Mouse (Mus musculus): Measurements from ENCODE around the gene Mcrip1.

The Mcrip1 gene

DNA sequence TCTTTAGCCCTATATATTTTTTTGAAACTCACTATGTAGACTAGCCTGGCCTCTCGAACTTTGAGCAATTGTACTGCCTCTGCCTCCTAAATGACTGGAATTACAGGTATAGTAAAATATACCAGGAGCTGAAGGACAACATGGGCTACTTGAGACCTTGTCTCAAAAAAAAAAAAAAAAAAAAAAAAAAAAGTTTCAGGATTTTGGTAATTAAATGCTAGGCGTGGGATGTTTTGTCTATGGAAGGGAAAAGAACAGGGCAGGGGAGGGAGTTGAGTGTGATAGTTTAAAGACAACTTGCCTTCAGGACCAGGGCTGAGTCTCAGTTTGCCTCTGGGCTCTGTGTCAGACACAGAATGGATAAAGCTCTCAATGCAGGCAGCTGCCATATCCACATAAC lies 25.5 kb upstream of the Mcrip1 start:
- DNase-seq (ENCODE audit: low read depth, low spot score): no peak

DNA sequence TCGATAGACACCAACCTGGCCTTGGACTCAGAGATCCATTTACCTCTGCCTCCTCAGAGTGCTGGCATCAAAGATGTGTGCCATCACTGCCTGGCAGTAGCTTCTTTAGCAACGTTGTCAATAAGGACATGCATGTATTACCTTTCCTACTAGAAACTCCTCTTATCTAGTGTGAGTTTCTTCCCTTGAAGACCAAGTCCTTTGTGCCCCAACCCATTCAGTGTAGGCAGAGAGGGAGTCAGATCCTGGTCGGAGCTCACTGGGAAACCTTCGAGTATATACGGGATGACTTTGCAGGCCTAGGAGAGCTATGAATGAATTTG lies 24.7 kb upstream of the Mcrip1 start:
- DNase-seq (ENCODE audit: low read depth, low spot score): no peak

DNA sequence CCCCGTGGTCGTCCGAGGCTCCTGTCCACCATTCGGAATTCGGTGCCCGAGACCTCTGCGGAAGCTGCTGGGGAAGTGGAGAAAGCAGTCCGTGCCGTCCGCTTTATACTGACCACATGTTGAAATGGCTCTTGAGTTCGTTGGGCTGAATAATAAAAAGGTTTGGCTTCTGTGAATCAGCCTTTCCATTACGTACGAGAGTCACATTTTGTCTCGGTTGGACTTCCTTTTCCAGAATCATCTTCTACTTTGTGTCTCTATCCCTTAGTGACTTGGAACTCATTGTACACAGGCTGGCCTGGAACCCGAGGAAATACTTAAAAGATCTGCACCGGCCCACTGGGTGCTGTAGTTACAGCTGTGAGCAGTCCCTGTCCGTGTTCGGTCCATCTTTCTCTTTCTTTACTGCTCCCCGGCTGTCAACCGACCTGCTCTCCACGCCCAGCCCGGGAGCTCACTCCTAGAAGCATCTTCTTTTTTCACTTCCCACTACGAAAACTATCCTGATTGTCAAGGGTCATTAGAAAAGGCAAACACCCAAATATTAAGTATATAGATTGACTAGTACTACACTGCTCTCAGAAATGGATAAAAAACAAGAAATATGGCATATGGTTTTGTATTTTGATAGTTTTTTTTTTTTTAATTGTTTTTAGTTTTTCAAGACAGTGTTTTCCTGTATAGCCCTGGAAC lies 24.2 kb upstream of the Mcrip1 start:
- DNase-seq (ENCODE audit: low read depth, low spot score): no peak

DNA sequence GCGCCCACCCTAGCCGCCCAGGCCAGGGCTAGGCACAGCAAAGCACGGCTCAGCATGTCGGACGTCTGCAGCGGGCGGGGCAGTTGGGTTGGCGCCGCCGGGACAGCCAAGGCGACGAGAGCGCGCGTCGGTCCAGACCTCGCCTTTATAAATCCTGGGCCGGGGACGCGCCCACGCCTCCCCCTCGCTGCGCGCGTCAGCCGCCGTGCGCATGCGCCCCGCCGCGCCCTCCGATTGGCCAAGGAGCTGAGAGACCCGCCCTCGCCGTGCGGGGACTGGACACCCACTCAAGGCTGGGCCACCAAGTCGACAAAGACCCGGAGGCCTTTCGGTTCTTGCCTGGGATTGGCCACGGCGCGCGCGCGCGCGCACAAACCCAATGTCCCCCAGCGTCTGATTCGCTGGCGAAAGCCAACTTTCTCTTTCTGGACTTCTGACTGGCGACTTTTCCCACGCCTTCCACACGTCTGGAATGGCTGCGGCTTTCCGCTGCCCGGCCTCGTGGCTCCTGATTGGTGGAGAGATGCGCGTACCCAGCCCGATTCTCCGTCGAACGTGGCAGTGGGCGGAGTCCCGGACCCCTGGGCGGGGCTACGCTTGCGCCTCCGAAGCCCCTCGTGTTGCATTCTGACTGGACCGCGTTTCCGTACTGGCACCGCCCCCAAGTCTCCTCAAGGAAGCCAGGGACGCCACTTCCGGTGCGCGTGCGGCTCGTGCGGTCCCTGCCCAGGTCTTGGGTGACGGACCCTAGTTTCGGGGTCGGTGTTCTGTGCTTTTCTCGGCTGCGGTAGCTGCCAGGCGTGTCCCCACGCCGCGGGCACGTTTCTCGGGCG lies 23.4 kb upstream of the Mcrip1 start, which contains the start of gene P4hb:
Gene P4hb (minus strand): TSS at position 502 of the 833 bp plus-strand sequence.
- peak; percentile 99 for DNase-seq (ENCODE audit: low read depth, low spot score)

DNA sequence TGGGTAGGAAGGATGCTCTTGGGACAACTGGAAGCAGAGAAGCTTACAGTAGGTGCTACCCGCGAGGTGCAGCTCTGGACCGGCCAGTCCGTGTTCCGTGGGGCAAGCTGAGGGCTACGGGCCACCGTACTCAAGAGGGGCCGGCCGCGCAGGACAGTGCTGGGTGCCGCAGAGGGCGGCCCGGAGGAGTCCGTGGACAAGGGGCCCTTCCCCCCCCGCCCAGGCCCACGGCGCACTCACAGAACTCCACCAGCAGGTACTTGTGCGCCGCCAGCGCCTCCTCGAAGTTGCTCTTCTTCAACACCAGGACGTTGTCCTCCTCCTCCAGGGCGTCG lies 22.9 kb upstream of the Mcrip1 start:
- no peak for DNase-seq (ENCODE audit: low read depth, low spot score)

DNA sequence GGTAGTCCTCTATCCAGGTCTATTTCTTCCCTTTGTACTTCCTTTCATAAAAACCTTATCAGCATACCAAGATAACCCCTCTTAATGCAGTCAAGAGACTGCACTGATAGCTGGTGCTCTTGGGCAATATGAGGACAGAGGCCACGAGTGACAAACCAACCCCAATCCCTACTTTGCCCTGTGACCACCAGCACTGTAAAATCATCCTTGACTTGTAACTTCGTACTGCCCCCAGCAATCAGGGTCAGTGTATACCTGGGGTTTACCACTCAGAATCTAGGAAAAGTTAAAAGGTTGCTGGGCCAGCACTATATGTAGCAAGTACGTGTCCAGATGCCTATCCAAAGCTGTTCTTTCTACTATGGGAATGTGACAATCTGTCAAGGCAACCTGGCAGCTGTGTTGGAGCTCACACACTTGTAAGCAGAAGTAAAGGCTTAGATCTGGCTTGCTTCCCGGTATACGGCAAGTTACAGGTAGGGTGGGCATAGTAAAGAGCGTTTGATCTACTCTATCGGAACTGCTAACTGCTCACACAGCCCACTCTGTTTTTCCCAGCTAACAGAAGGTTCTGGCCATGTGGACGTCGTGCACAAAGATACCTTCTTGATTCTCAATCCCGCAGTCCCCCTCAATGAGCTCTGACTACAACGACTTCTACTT lies 22.4 kb upstream of the Mcrip1 start:
- no peak for DNase-seq (ENCODE audit: low read depth, low spot score)

DNA sequence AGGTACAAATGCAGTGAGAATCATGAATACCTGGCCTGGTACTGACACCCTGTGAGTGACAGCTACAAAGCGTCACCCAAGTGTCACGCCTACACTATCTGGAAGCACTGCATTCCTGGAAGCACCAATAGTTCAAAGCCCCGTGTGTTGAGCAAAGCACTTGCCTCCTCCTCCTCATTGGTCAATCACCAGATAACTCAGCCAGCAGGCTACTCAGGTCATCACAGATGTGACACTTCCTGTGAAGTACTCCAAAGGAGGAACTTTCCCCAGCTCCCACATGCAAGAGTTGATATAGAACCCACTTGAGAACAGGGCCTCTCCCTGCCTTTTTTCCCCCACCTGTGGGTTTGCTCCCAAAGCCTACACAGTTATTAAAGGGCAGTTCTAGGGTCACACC lies 21.6 kb upstream of the Mcrip1 start:
- no peak for DNase-seq (ENCODE audit: low read depth, low spot score)

DNA sequence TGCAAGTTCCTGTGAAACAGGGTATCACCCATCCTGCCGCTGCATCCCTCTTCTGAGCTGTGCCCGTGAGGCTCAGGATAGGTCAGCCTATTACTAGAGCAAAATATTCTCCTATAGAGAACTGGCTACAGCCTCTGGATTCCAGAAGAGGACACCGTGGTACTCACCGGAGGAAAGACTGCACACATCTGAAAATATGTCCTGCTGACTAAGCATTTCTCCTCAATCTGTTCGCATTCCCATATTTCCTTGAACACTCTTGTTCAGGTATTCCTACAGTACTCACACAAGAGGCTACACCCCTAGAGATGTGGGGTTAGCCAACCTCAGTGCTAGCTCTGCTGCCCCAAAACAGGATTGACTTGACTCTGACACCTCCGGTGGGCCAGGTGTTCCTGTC lies 18.8 kb upstream of the Mcrip1 start:
- no peak for DNase-seq (ENCODE audit: low read depth, low spot score)

DNA sequence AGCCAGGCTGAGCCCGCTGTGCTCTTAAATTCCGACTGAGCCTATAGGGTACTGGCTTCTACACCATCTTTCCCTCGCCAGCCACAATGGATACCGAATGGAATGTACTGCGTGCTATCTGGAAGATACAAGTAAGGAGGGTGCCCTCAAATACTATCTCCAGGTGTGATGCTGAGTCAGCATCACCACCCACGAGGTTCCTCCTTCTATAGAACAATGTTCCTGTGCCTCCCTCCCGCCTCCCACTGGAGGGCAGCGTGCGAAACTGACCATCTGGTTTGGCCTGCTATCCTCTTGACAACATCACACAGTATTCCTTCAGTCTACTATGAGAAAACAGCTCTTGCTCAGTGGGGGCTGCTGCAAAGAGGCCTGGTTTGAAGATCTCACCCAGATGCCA lies 15.6 kb upstream of the Mcrip1 start:
- no peak for DNase-seq (ENCODE audit: low read depth, low spot score)

DNA sequence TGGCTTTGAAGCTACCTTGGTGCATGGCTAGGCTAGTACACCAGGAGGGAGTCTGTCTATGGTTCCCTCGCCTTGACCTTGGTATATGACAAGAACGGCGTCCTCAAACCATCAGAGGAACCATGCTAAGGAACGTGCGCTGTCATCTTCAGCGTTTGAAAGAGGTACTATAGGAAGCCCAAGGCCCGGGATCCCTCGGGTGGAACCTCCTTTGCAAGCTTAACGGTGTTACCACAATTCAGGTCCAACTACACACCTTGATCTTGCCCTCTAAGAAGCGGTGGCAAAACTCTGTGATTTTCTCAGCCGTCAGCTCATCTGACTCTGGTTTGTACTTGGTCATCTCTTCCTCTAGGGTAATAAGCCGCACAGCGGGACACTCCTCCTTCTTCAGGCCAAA lies 13.4 kb upstream of the Mcrip1 start:
- no peak for DNase-seq (ENCODE audit: low read depth, low spot score)

DNA sequence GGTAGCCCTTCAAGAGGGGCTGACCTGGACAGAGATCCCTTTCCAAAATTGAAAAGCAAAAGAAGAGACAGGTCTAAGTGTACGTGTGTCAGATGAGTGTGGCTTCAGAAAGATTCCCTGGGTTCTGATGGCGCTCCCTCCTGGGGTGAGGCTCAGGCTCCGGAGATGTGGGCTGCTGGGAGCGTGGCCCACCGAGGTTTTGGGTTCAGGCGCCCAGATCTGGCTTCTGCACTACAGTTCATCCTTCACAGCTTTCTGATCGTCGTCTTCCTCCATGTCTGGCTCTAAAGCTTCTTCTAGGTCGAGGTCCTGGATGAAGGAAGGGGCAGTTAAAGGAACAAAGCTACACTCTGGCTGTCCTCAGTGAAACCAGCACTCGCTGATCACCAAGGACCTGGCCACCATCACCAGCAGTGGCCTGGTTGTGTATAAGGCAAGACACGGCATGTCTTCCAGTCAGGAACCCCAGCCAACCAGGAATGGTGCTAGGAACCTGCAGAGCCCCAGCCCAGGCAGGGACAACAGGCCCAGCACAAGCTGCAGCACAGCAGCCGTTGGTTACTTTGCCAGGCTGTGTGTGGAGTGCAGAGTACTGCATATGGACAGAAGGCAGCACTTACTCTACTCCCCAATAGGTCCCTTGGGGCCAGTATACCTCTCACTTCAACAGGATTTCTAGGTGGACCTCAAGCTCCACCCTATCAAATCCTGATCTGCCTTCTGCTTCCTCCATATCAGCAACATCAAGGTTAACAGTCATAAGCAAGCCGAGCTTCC lies 11.6 kb upstream of the Mcrip1 start:
- DNase-seq (ENCODE audit: low read depth, low spot score): no peak

DNA sequence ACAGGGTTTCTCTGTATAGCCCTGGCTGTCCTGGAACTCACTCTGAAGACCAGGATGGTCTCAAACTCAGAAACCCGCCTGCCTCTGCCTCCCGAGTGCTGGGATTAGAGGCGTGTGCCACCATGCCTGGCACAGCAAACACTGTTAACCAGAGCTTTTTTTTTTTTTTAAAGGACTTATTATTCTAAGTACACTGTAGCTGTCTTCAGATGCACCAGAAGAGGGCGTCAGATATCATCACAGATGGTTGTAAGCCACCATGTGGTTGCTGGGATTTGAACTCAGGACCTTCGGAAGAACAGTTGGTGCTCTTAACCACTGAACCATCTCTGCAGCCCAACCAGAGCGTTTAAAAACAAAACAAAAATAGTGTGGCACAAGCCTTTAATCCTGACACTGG lies 9.3 kb upstream of the Mcrip1 start:
- peak; percentile 59 for DNase-seq (ENCODE audit: low read depth, low spot score)

DNA sequence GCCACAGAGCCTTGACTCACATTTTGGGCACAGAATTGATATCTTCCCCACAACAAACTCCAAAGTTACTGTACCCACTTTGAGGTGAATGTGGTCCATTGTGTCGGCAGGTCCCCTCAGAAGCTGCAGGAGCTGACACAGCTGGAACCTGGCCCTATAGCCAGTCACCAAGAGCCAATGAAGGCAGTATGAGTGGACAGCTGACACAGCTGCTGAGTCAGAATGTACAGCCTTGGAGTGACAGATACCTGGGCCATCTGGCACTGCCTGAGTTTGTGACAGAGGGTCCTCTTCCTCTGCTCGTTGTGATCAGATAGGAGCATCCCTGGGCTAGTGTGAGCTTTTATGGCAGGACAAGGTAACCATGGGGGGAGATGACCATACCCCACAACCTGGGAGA lies 5.7 kb upstream of the Mcrip1 start:
- DNase-seq (ENCODE audit: low read depth, low spot score): no peak

DNA sequence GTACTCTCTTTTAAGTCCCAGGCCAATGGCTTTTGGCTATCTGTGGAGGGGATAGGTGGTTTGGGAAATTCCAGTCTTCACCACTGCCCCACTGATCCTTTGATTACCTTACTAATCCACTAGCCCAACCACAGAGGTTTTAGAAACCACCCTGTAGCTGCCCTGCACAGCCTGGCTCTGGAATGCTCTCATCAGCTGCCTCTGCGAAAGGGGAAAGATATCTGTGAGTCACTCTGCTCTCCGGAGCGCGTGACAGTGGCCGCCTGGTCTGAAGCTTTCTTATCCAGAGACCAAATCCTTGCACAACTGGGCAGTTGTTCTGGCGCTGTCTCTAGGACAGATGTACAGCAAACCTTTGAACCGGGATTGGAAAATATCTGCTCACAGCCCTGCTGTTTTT lies 5.3 kb upstream of the Mcrip1 start:
- DNase-seq (ENCODE audit: low read depth, low spot score): no peak

DNA sequence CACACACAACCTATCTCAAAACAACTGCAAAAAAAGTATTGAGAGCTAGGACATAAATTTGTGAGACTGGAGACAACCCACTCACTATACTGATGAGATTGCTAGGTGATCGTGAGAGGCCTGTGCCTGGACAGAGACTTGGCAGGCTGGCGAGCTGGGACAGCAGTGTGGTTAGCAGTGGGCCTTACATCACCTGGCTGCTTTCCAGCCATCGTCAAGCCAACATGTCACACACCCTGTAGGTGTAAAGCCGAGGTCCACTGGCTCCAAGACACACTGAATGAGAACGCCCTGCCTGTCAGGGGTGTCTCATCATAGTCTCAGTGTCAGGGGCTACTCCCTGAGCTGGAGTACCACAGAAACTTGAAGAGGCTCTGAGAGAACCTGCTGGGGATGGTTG lies 3.2 kb upstream of the Mcrip1 start:
- no peak for DNase-seq (ENCODE audit: low read depth, low spot score)

DNA sequence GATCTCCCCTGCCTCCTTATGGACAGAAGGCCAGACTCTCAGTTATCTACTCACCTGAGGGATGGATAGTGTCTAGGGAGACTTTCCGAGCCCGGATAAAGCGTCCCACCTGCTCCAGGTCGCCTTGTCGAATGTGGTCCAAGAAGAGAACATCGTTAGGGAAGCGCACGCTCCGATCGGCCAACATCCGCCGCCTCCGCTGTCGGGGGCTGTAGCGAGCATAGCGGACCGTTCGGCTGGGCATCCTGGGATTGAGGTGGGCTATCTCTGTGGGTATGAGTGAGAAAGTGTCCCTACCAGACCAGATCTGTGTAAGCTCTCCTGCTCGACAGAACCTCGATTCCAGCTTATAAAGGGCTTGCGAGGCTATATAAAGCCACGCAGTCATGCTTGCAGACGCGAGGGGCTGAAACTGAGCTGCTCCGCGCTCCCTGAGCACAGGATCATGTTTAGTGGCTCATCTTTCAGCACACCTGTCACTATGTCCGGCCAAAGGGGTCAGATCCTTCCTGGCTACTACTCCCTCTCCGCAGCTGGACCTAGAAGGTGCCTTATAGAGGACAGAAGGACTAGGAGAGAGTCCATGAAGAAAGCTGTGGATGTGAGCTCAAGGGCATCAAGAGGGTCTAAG lies 1.4 kb upstream of the Mcrip1 start, which contains the start of gene Ppp1r27:
Gene Ppp1r27 (minus strand): TSS at position 323 of the 631 bp plus-strand sequence.
- DNase-seq (ENCODE audit: low read depth, low spot score): no peak

DNA sequence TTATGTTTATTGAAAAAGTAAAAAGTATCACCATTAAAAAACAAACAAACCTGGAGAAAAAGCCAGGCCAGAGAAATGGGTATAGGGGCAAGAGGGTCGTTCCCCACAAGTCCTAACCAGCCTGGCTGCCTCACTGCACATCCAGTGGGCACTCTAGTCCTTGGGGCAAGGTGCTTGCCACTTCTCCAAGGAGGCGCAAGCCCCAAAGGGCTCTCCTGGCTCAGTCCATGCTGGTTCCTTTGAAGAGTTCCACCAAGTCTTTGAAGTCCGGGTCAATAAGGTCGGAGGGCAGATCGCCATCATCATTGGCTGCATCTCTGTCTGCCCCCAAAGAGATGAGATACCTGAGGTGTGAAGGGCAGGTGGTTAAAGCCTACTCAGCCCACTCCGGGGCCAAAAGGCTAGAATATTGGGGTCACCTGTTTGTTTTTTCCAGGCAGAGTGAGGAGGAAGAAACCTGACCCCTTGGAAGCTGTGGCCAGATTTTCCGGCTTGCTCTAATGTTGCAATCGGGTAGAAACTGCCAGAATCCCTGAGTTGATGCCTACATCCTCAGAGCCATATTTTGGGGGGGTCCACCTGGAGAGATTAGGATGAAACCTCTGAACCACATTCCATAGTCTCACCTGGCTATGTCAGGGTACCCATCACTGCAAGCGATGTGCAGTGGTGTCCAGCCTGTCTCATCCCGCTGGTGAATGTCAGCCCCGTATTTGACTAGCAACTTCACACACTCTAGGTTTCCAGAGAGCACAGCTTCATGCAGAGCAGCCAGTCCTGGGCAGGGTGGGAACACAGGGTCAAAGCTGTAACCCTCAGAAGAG lies 671 bp upstream of the Mcrip1 start:
- DNase-seq (ENCODE audit: low read depth, low spot score): no peak

DNA sequence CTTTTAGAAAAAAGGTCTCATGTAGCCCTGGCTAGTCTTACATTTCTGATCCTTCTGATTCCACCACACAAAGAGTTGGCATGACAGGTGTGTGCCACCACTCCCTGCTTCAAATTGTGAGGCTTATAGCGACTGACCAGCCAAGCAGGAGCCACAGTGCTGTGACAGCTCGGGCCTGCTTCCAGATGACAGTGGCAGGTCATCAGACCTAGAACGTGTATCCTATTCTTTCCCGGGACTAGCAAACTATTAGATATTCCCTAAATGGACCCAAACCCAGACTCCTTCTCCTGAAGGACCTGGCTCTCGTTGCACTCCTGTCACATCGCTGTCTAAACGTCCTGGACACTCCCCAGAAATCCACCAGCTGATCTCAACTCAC lies 750 bp downstream of the Mcrip1 start:
- DNase-seq (ENCODE audit: low read depth, low spot score): no peak

DNA sequence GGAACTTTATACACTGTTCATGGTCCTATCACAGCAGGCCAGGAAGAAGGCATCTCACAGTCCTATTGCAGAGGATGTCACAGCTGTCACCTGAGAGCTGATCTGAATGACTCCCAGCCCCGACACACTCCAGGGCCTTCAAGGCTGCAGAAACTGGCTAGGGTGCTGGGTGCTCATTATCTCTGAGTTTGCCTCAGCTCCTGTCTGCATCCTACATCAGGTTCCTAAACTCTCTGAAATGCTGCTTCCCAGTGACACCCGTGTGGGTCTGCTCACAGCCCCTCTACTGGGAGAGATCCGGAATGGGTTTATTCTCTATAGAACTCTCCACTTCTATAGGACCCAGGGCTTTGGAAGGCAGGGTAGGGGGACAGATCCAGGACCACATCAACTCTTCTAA lies 1.3 kb downstream of the Mcrip1 start:
- no peak for DNase-seq (ENCODE audit: low read depth, low spot score)

DNA sequence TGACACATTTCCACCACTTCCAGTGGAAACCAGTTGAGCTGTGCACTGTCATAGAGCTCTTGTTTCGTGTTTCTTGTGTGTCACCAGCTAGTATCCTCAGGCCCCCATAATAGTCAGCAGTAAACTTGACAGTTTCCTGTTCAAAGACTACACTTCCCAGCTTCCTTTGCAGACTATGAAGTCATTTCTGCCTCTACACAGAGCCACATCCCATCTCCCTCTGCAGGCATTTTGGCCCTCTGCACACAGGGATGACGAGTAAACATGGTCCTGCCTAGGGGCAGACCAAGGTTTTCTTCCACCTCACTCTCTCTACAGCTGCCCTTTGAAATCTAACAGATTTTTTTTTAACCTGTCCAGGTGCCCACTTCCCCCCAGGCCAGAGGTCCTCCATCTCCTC lies 2.1 kb downstream of the Mcrip1 start:
- DNase-seq (ENCODE audit: low read depth, low spot score): no peak

DNA sequence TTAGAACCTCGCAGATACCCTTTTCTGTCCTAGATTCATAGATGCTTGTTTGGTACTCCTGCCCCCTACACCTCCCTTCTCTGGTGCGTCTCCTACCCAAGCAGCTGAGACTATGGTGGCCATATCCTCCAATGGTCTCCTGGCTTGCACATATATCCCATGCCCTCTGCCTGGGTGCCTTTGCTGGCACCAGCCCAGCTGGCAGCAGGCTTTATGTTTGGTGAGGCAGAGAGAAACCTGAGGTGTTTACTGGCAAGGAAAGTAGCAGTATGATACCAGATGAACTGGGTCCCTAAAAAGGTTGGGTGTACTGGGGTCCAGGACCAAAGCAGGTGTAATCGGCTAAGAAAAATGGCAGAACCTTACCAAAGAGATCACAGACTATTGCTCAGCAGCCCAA lies 3.6 kb downstream of the Mcrip1 start:
- no peak for DNase-seq (ENCODE audit: low read depth, low spot score)
